Mouse (Mus musculus) liver, postnatal 0 days (tissue): ENCODE data around the gene Gm21750. TPM values are rescaled to one million over a fixed set of nuclear protein-coding genes. Genes with fewer than 3 reads are reported as not detected.

Experiments
- ATAC-seq: fragments of 200-750 bp; cut with Nextera tagmentation; 2 replicates; pipeline ENCODE4 v1.8.0; 2017; ENCODE audit warnings: mild to moderate bottlenecking, moderate library complexity
- DNase-seq: peaks from one replicate; pipeline ENCODE4 v3.0.0-alpha.2; 2016
- H3K27ac ChIP-seq: fragments of 300-500 bp; sonication (generic); 2 replicates; pipeline ENCODE4 v1.5.1; 2014; ENCODE audit warnings: antibody characterized with exemption, moderate library complexity, mild to moderate bottlenecking, low read depth
- H3K27me3 ChIP-seq: fragments of 300-500 bp; sonication (generic); 2 replicates; pipeline ENCODE4 v1.6.1; 2014; ENCODE audit warnings: low read length, control low read depth, mixed read lengths; ENCODE audit not compliant: insufficient read depth
- H3K36me3 ChIP-seq: fragments of 300-500 bp; sonication (generic); replicated peaks from 2 replicates; pipeline ENCODE4 v1.6.1; 2014; ENCODE audit warnings: mild to moderate bottlenecking, control low read depth, low read length, moderate library complexity, mixed read lengths; ENCODE audit not compliant: insufficient read depth
- H3K4me1 ChIP-seq: fragments of 300-500 bp; sonication (generic); 2 replicates; pipeline ENCODE4 v1.6.1; 2014; ENCODE audit warnings: antibody characterized with exemption, mild to moderate bottlenecking, control low read depth; ENCODE audit not compliant: insufficient read depth
- H3K4me2 ChIP-seq: fragments of 300-500 bp; sonication (generic); 2 replicates; pipeline ENCODE4 v1.6.1; 2014; ENCODE audit warnings: low read depth, mild to moderate bottlenecking, low read length, moderate library complexity, mixed read lengths
- H3K4me3 ChIP-seq: fragments of 300-500 bp; sonication (generic); 2 replicates; pipeline ENCODE4 v1.5.1; 2014; ENCODE audit warnings: low read depth, low read length
- H3K9ac ChIP-seq: fragments of 300-500 bp; sonication (generic); replicated peaks from 2 replicates; pipeline ENCODE4 v1.6.1; 2014; ENCODE audit warnings: mild to moderate bottlenecking, moderate library complexity
- H3K9me3 ChIP-seq: fragments of 300-500 bp; sonication (generic); 2 replicates; pipeline ENCODE4 v1.6.1; 2016; ENCODE audit warnings: mild to moderate bottlenecking, control low read depth, low read length, mixed read lengths
- CTCF ChIP-seq: sonication (generic); IDR thresholded peaks from 2 replicates; pipeline ENCODE4 v1.5.1; 2016; ENCODE audit warnings: antibody characterized with exemption, low read depth
- EP300 ChIP-seq: IDR thresholded peaks from 2 replicates; pipeline ENCODE4 v1.6.1; 2016; ENCODE audit warnings: antibody characterized with exemption, low read depth, mild to moderate bottlenecking
- WGBS: fragments of 180-500 bp; shearing (Covaris S2); extraction: QIAGEN DNeasy Blood & Tissue Kit; methylation state at CpG from one replicate; pipeline ENCODE4 v1.1.7; 2014; ENCODE audit not compliant: insufficient replicate concordance; 5-methylcytosine and 5-hydroxymethylcytosine counted together
- polyA plus RNA-seq: library from polyadenylated mRNA; unstranded; fragments of >200 nt; fragmentation: Nextera tagmentation; extraction: Ambion mirVana; gene quantifications from 2 replicates; pipeline ENCODE4 v1.2.1, GENCODE M21; 2015

The Gm21750 gene
- polyA plus RNA-seq, 1 experiment from 2014 or later: not detected

DNA sequence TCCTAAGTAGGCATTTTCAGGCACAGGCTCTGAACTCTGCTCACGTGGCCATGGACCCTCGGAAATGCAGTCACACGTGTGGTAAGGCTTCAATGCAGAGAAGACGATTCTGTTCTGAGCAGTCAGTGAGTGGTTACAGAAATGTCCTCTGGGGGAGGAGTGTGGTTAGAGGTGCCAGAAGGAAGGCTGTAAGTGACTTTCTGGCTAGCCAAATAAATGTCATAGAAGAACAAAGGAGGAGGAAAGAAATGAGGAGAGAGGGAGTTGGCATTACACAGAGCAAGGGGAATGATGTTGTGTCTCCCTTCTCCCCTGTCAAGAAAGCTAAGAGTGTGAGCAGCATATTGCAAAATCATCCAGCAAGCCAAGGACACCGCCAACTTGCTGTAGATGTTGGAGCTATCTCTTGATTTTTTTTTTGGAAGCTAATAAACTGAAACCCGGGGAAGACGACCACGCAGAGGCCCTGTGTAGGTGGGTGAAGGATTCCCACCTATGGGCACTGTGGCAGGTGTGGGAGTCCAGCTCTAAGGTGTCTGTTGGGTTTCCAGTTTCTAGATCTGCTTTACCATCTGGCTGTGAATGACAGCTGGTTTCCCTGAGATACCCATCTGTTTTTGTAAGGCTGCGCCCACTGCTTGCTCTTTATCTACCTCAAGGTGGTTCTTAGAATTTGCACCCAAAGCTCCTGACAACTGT lies 48.5 kb downstream of the Gm21750 start:
- no peak for ATAC-seq
- peaks cover 10% of the 10 kb centered on the region; the same call in 1 of the 2 replicates for H3K9me3 ChIP-seq
- H3K27ac ChIP-seq: no peak overlapping the region
- WGBS: 78% methylated on average over 9 of the region's 9 CpGs
- H3K4me3 ChIP-seq: no peak overlapping the region
- no peak for DNase-seq
- no peak overlapping the region for H3K4me2 ChIP-seq
- no peaks in the 10 kb centered on the region for H3K36me3 ChIP-seq
- H3K9ac ChIP-seq: no peak overlapping the region
- TF ChIP-seq EP300 (no peak), CTCF (no peak)
- H3K4me1 ChIP-seq: no peaks in the 10 kb centered on the region
- no peaks in the 10 kb centered on the region for H3K27me3 ChIP-seq

Other genes with a start within 250 kb of the Gm21750 start
- gene Med4, start 151.2 kb upstream of the Gm21750 start, polyA plus RNA-seq: 18.7 and 20.4 TPM in 2 replicates
- gene Sucla2, start 135.9 kb upstream of the Gm21750 start, polyA plus RNA-seq: 99.7 and 102 TPM in 2 replicates
- 1.6 and 1.9 TPM in 2 replicates for gene Nudt15, start 113.0 kb upstream of the Gm21750 start, polyA plus RNA-seq